Mouse (Mus musculus) stomach, embryonic 15.5 days (tissue): ENCODE data around the gene Hoxa13. TPM values are rescaled to one million over a fixed set of nuclear protein-coding genes. Genes with fewer than 3 reads are reported as not detected.

Experiments
- ATAC-seq: fragments of 200-750 bp; cut with Nextera tagmentation; 2 replicates; pipeline ENCODE4 v1.8.0; 2017; ENCODE audit warnings: low read depth, moderate number of reproducible peaks, moderate TSS enrichment; ENCODE audit not compliant: insufficient read depth, low FRiP score
- H3K27ac ChIP-seq: fragments of 300-500 bp; sonication (generic); 2 replicates; pipeline ENCODE4 v1.5.1; 2015; ENCODE audit warnings: mild to moderate bottlenecking, inconsistent platforms
- H3K27me3 ChIP-seq: fragments of 300-500 bp; sonication (generic); replicated peaks from 2 replicates; pipeline ENCODE4 v1.6.1; 2015; ENCODE audit warnings: inconsistent platforms
- H3K36me3 ChIP-seq: fragments of 300-500 bp; sonication (generic); 2 replicates; pipeline ENCODE4 v1.6.1; 2015; ENCODE audit warnings: inconsistent platforms
- H3K4me1 ChIP-seq: fragments of 300-500 bp; sonication (generic); 2 replicates; pipeline ENCODE4 v1.6.1; 2015; ENCODE audit warnings: inconsistent platforms
- H3K4me2 ChIP-seq: fragments of 300-500 bp; sonication (generic); 2 replicates; pipeline ENCODE4 v1.6.1; 2015; ENCODE audit warnings: mild to moderate bottlenecking, inconsistent platforms
- H3K4me3 ChIP-seq: fragments of 300-500 bp; sonication (generic); replicated peaks from 2 replicates; pipeline ENCODE4 v1.5.1; 2015; ENCODE audit warnings: inconsistent platforms
- H3K9ac ChIP-seq: fragments of 300-500 bp; sonication (generic); 2 replicates; pipeline ENCODE4 v1.6.1; 2015; ENCODE audit warnings: inconsistent platforms
- H3K9me3 ChIP-seq: fragments of 300-500 bp; sonication (generic); 2 replicates; pipeline ENCODE4 v1.6.1; 2016; ENCODE audit warnings: inconsistent platforms
- WGBS: fragments of 180-500 bp; shearing (Covaris S2); methylation state at CpG from one replicate; pipeline ENCODE4 v1.1.7; 2015; 5-methylcytosine and 5-hydroxymethylcytosine counted together
- polyA plus RNA-seq: library from polyadenylated mRNA; unstranded; fragments of >200 nt; fragmentation: Nextera tagmentation; extraction: Ambion mirVana; gene quantifications from 2 replicates; pipeline ENCODE4 v1.2.1, GENCODE M21; 2015

Gene Hoxa13
- polyA plus RNA-seq, 1 experiment from 2014 or later, result not detected

DNA sequence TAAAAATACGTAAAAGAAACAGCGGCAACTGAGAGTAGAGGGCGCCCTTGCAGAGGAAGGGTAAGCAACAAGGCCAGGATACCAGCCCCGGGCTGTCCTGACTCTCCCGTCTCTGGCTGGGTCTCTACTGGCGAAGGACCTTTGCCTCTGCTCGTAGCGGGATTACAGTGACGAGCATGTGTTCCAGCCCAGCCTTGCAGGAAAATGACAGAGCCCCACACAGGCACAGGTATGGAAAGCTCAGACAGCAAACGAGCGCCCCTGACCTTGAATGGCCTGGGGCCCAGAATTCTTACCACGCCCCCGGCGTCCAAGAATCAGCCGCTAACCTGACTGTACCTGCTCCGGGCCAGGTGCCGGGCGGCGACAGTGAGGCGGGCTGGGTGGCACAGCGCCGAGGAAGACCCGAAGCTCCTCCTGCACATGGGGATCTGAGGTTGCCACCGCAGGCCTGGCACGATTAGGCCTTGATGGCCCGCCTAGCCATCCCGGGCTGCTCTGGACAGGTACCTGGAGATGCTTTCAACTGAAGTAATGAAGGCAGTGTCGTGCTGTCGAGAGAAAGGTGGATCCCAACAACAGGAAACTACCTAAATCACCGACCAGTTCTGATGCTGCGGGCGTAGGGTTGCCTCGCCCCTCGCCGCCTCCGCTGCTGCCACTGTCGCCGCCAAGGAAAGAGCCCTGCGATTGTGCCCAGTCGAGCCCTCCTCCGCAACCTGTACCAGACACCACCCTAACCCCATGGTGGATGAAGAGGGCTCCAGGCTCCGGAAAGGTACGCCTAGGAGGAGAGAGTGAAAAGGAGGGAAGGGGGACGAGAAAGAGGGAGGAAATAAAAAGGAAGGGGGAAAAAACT, 30.9 kb downstream of the Hoxa13 start:
- H3K4me1 ChIP-seq, result peaks cover 15% of the 10 kb centered on the region; the same call in 1 of the 2 replicates
- no peak overlapping the region for H3K4me3 ChIP-seq
- no peak overlapping the region for H3K27ac ChIP-seq
- no peak for ATAC-seq
- no peaks in the 10 kb centered on the region for H3K9me3 ChIP-seq
- H3K9ac ChIP-seq, result no peak overlapping the region
- H3K4me2 ChIP-seq, result no peak overlapping the region
- WGBS, result 2% methylated on average over 44 of the region's 44 CpGs
- peaks cover 93% of the 10 kb centered on the region for H3K27me3 ChIP-seq
- no peaks in the 10 kb centered on the region for H3K36me3 ChIP-seq

DNA sequence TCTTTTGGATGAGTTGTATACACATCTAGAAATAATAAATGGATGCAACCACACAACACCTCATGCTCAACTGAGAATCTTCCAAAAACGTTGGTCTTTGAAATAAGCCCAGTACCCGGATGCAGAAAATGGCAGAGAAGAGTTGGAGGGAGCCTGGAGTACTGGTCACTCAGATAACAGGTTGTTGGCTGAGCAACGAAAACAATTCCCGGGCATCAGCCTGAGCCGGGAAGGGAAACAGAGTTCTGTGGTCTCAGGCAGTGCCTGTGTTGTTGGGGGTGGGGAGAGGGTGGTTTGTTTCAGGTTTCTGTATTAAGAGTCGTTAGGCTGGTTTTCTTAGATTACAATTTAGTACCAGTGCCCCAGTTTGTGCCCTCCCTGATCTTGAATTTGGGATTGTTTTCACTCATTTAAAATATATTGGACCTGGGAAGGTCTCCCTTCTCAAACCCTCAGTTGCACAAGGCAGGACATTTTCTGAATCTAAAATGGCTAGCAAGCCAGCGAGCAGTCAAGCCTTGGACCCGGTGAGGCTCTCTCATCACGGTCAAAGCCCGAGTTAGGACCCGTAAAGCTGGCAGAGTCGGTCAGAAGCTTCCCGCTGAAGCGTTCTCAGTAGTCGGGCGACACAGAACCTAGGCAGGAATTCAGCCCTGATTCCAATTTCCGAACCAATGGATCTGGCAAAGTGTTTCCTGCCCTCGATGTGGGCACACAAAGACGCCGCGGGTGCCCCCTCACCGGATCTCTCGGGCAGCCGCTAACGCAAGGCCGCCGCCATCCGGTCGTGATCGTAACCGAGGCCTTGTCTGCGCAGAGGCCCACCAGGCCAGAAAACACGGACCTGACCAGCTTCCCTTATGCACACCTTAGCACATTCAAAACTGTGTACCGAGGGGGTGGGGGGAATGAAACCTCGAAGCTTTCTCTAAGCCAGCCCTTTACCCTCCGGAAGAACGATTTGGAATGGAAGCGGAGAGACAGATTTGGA, 31.9 kb downstream of the Hoxa13 start:
- no peaks in the 10 kb centered on the region for H3K9me3 ChIP-seq
- no peak overlapping the region for H3K4me2 ChIP-seq
- H3K36me3 ChIP-seq, result no peaks in the 10 kb centered on the region
- peaks cover 15% of the 10 kb centered on the region; the same call in 1 of the 2 replicates for H3K4me1 ChIP-seq
- ATAC-seq, result no peak
- 2% methylated on average over 38 of the region's 38 CpGs for WGBS
- no peak overlapping the region for H3K4me3 ChIP-seq
- peaks cover 93% of the 10 kb centered on the region for H3K27me3 ChIP-seq
- H3K27ac ChIP-seq, result no peak overlapping the region
- no peak overlapping the region for H3K9ac ChIP-seq

DNA sequence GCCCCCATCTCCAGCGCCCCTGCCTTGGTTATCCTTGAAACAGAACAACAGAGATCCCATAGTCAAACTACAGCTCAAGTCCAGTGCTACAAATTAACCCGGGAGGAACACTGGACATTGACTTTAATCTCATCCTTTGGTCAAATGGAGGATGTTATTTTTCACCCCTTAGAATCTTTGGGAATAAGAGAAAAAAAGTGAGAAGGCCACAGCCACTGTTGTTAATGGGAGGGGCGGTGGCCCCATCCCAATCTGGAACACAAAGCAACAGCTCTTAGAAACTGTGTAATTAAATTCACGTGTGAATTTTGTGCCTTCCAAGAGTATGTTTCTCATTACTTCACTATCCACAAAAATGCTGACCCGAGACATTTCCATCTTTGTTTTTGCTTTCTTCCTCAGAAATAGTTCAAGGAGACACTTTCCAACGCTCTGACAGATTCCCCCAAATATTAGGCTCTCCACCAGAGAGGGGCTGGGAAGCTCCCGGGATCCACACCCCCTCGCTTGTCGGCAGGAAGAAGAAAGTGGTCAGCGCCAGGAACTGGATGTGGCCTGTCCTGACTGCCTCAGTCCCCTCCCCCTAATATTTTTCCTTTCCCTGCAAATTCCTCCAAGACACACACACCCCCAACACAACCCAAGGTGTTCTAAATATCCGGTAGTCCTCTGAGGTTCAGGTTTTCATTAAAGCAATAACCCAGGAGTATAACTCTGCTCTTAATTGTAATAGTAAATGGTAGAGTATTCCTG, 33.0 kb downstream of the Hoxa13 start:
- H3K9ac ChIP-seq, result no peak overlapping the region
- no peaks in the 10 kb centered on the region for H3K36me3 ChIP-seq
- no peak for ATAC-seq
- H3K27me3 ChIP-seq, result peaks cover 91% of the 10 kb centered on the region
- no peak overlapping the region for H3K4me3 ChIP-seq
- no peaks in the 10 kb centered on the region for H3K9me3 ChIP-seq
- H3K4me2 ChIP-seq, result no peak overlapping the region
- peaks cover 15% of the 10 kb centered on the region; the same call in 1 of the 2 replicates for H3K4me1 ChIP-seq
- WGBS, result 9% methylated on average over 11 of the region's 11 CpGs
- no peak overlapping the region for H3K27ac ChIP-seq

DNA sequence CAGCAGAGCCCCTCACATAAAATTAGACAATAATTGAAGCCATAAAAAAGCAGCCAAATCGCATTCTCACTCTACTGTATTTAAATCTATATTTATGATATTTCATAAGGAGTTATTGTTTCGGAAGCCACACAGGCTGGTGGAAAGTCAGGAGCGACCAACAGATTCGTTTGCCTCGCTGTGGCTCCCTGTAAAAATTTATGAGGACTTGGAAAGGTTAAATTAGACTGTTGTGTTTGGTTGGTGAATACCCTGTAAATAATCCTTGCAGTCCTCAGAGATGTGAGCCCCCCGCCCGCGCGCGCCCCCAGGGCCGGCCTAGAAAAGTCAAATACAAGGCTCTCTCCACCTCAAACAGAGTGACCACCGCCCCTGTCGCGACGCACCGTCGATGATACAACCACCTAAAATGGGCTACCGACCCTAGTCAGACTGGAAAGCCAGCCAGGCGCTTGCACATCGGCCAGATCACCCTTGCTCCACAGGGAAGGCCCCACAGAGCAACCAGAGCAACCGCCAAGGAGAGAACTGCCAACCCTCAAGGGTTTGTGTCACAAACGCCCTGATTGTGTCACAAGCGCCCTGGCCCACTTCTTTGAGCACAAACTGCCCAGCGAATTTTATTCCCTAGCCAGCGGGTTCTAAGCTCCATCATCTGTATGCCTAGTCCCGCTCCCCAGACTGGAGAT, 34.0 kb downstream of the Hoxa13 start:
- Histone ChIP-seq H3K9me3 (no peaks in the 10 kb centered on the region), H3K4me1 (peaks cover 17% of the 10 kb centered on the region; the same call in 1 of the 2 replicates), H3K36me3 (no peaks in the 10 kb centered on the region), H3K4me3 (peak overlapping the region; percentile 5; the same call in 1 of the 2 replicates), H3K27ac (no peak overlapping the region), H3K27me3 (peaks cover 91% of the 10 kb centered on the region), H3K4me2 (no peak overlapping the region), H3K9ac (no peak overlapping the region)
- ATAC-seq, result no peak
- WGBS, result 5% methylated on average over 26 of the region's 26 CpGs

DNA sequence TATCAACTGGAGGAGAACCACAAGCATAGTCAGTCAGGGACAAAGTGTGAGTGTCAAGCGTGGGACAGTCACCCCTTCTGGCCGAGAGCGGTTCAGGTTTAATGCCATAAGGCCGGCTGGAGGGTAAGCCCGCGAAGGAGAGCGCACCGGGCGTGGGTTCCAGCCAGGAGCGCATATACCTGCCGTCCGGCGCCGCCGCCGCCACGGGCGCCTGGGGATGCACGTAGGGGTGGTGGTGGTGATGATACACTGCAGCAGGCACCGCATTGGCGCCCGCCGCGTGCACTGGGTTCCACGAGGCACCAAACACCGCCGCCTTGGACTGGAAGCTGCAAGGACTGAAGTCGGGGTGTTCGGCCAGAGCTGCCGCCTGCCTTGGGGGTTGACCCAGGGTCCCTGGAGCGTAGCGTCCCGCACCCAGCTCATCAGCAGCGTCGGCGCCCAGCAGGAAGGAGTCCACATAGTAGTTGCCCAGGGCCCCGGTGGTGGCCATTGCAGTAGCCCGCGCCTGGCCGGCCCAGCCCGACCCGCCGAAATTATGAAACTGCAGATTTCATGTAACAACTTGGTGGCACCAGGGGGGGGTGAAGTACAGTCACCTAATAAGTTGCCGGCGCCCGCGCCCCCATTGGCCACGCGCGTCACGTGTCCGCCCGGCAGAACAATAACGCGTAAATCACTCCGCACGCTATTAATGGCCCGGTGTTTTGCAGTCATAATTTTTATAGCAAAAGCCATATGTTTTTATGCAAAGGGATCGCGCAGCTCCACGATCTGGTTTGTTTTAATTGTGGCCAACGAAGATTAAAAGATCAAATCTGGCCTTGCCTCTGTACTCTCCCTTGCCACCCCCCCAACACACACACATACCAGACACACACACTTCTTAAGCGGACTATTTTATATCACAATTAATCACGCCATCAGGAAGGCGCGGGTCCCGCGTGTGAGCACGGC, 34.8 kb downstream of the Hoxa13 start:
- Histone ChIP-seq H3K4me3 (peak overlapping the region; percentile 5), H3K9me3 (no peaks in the 10 kb centered on the region), H3K27me3 (peaks cover 93% of the 10 kb centered on the region), H3K9ac (no peak overlapping the region), H3K36me3 (no peaks in the 10 kb centered on the region), H3K4me2 (peak overlapping the region; percentile 37), H3K4me1 (peaks cover 22% of the 10 kb centered on the region), H3K27ac (no peak overlapping the region)
- WGBS, result 2% methylated on average over 69 of the region's 69 CpGs
- no peak; the same call in 1 of the 2 replicates for ATAC-seq

DNA sequence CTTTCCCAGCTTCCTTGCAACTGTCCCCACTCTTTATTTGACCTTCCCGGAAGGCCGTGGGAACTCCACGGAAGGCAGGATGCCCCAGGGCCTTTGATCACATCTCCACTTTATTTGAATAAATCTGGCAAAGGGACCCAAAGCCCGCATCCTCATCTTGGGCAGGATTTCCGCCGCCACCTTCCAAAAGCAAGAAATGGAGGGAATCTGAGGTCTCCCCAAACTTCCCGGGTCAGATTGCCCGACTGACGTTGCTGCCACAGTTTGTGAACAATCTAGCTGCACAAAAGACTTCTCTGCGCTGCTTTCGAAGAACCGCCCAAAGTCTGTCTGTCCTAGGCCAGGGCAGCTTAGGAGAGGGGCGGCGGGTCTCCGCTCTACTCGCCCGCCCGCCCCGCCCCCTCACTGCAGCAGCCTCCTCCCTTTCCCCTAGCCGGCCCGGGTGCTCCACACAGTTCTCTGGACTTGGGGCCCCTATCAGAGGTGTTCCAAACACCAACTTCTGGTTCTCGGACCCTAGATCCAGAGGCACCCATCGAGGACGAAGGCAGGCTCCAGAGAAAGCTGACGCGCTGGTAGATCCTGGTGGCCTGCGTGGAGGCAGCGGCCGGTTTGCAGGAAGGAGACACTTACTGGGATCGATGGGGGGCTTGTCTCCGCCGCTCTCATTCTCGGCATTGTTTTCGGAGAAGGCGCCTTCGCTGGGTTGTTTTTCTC, 35.6 kb downstream of the Hoxa13 start:
- Histone ChIP-seq H3K4me2 (peak overlapping the region; percentile 37), H3K36me3 (no peaks in the 10 kb centered on the region), H3K4me1 (peaks cover 22% of the 10 kb centered on the region), H3K27ac (no peak overlapping the region), H3K27me3 (peaks cover 93% of the 10 kb centered on the region), H3K4me3 (peak overlapping the region; percentile 5), H3K9me3 (no peaks in the 10 kb centered on the region), H3K9ac (no peak overlapping the region)
- ATAC-seq, result no peak
- 3% methylated on average over 36 of the region's 36 CpGs for WGBS

DNA sequence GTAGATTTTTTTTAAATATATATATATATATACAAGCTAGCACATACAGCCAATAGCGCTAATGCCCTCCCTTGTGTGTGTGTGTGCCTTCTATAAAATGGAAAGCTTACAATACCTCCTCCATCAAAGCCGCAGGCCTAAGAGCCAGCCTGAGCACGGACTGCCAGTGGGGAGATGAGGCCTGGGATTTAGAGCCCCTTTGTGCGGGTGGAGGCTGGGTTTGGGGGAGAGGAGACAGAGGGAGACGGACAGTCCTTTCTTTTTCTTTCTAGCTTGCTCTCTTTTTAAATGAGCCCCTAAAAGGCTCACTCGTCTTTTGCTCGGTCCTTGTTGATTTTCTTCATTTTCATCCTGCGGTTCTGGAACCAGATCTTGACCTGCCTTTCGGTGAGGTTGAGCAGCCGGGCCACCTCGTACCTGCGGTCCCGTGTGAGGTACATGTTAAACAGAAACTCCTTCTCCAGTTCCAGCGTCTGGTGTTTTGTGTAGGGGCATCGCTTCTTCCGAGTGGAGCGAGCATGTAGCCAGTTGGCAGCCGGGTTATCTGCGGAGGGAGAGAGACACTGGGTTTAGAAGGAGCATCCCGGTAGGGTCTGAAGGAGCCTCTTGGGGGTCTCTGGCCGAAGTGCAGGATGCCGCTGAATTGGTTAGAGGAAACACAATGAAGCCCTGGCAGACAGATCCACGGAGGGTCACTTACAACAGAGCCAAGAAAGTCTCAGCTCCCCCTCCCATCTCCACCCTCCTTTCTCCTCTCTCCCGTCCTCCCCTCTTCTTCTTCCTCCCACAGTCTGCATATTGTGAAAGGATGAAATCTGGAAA, 36.5 kb downstream of the Hoxa13 start:
- no peak overlapping the region for H3K27ac ChIP-seq
- H3K4me3 ChIP-seq, result peak overlapping the region; percentile 5; the same call in 1 of the 2 replicates
- peak overlapping the region; percentile 10; the same call in 1 of the 2 replicates for H3K4me2 ChIP-seq

DNA sequence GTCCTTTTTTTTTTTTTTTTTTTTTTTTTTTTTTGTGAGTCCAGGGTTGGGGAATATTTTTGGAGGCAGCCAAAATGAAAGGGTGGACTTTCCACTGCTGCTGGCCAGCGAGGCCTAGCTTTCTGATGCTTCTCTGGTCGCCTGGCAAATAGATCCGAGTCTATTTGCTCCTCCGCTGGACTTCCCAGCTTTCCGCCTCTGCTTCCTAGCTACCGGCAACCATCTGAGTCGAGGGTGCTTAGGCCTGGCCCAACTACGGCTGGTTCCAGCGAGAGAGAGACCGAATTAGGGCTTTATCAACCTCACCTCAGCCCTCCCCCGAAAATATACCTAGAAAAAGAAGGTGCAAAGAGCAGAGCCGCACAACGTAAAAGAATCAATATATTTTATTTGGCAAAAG, 38.0 kb downstream of the Hoxa13 start:
- Histone ChIP-seq H3K4me3 (no peak overlapping the region), H3K27me3 (peaks cover 95% of the 10 kb centered on the region), H3K9ac (no peak overlapping the region), H3K27ac (no peak overlapping the region), H3K4me1 (peaks cover 16% of the 10 kb centered on the region), H3K4me2 (no peak overlapping the region), H3K9me3 (no peaks in the 10 kb centered on the region), H3K36me3 (no peaks in the 10 kb centered on the region)
- 35% methylated on average over 13 of the region's 13 CpGs for WGBS
- ATAC-seq, result no peak

More for the DNA sequence above, 36.5 kb downstream of the Hoxa13 start:
- 15% methylated on average over 24 of the region's 24 CpGs for whole genome bisulfite sequencing
- Histone ChIP-seq H3K9me3 (no peaks in the 10 kb centered on the region), H3K27me3 (peaks cover 93% of the 10 kb centered on the region), H3K36me3 (no peaks in the 10 kb centered on the region), H3K9ac (no peak overlapping the region), H3K4me1 (peaks cover 18% of the 10 kb centered on the region)
- no peak for ATAC-seq

DNA sequence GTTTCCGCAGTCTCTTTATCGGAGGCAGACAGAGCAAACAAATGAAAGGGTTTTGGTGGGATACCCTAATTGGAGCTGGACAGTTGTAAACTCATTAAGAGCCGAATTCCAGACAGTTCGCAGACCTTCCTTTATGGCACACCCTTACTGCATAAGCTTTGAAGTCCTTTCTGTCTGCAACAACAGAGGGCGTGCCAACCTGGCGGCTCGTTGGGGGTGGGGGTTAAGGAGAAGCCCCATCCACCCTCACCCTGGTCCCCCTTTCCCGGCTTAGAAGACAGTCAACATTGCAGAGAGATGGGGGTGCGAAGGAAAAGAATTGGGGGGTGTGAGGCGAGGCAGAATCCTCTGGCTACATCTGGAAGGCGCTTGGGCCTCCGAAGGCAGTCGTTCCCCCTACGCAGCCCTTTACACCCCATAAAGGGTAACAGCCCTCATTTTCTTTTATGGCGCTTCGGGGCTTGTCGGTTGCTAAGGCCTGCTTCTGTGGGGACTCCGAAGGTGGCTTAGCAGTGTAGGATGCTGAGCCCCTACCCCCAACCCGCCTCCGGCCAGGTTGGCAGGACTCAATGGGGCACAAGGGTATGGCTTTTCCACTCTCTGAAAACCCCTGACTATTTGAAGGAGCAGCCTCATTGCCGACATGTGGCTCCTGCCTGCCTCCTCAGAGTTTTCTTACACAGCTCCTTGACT, 38.5 kb downstream of the Hoxa13 start:
- H3K27me3 ChIP-seq, result peaks cover 94% of the 10 kb centered on the region
- no peaks in the 10 kb centered on the region for H3K36me3 ChIP-seq
- H3K4me2 ChIP-seq, result peak overlapping the region; percentile 97
- H3K9ac ChIP-seq, result no peak overlapping the region
- peaks cover 20% of the 10 kb centered on the region for H3K4me1 ChIP-seq
- no peaks in the 10 kb centered on the region for H3K9me3 ChIP-seq
- no peak for ATAC-seq
- H3K4me3 ChIP-seq, result peak overlapping the region; percentile 57
- H3K27ac ChIP-seq, result 0 out of 2 replicates have a peak overlapping the region, but pooled peaks have one; percentile 5
- WGBS, result 17% methylated on average over 21 of the region's 21 CpGs
